Mouse (Mus musculus) megakaryocyte, embryonic 14.5 days (primary cell): Measurements from ENCODE around the gene Kcnj9.

Experiments used
- FLI1 ChIP-seq: IDR thresholded peaks from 2 replicates; pipeline ENCODE4 v1.6.1; 2012; ENCODE audit warnings: low read length, inconsistent platforms, mixed read lengths
- GATA1 ChIP-seq: IDR thresholded peaks from 3 replicates; pipeline ENCODE4 v1.6.1; 2012; ENCODE audit warnings: mixed read lengths, low read length, inconsistent platforms, borderline replicate concordance

GRCm38 (mm10) chr1:172343914-172344313 is 14.8 kb upstream of the Kcnj9 start:
- TF ChIP-seq GATA1: no peak
- no peak for TF ChIP-seq FLI1
